Mouse (Mus musculus): ENCODE results near the gene Pou6f2. TPM values are rescaled to one million over a fixed set of nuclear protein-coding genes. Genes with fewer than 3 reads are reported as not detected.

Gene Pou6f2
- polyA plus RNA-seq, 1 experiment = not detected

DNA sequence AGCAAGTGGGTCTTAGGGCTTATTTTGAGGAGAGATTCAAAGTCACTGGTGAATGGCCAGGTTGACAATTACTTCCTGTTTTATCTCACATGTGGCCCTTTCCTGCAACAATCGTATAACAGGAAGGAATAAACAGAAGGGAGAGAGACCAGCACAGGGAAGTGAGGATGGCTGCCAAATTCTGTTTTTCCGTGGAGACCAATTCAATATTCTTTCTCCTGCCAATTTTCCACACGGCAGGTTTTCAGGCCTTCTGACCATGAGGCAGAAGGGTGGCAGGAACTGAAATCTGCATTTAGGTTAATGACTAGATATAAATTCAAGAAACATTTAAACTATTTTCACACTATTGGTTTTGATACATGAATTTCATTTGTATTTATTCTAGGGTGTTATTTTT, 224.5 kb downstream of the Pou6f2 start:
- H3K4me3 ChIP-seq = no peak overlapping the region
- no peak overlapping the region for H3K4me2 ChIP-seq (ENCODE audit: low read depth)
- no peaks in the 10 kb centered on the region for H3K36me3 ChIP-seq (ENCODE audit: control insufficient read depth, insufficient read depth)
- no peaks in the 10 kb centered on the region for H3K27me3 ChIP-seq (ENCODE audit: control insufficient read depth, insufficient read depth, insufficient read length)
- no peaks in the 10 kb centered on the region for H3K79me2 ChIP-seq (ENCODE audit: control insufficient read depth, insufficient read depth)
- no peak overlapping the region for H3ac ChIP-seq (ENCODE audit: control insufficient read depth, insufficient read length)
- TF ChIP-seq E2F4 (IDR thresholded peaks at IDR 0.05; ENCODE audit: insufficient read depth) = no peak
- no peak for TF ChIP-seq MYOD1 (IDR thresholded peaks at IDR 0.05; ENCODE audit: control insufficient read depth in 1 of 3, insufficient read length in 2 of 3, low read depth in 2 of 3)
- TF ChIP-seq CEBPB (IDR thresholded peaks at IDR 0.05; ENCODE audit: insufficient read depth, poor library complexity, severe bottlenecking) = no peak
- no peak for TF ChIP-seq MAX (IDR thresholded peaks at IDR 0.05; ENCODE audit: low read depth)
- TF ChIP-seq POLR2A (IDR thresholded peaks at IDR 0.05; ENCODE audit: insufficient read length, low read depth) = no peak
- TF ChIP-seq REST (IDR thresholded peaks at IDR 0.05; ENCODE audit: insufficient read depth, insufficient read length) = no peak
- no peak for TF ChIP-seq USF1 (IDR thresholded peaks at IDR 0.05; ENCODE audit: low read depth)
- no peak for TF ChIP-seq POLR2AphosphoS2 (IDR thresholded peaks at IDR 0.05; ENCODE audit: insufficient read length, low read depth)
- TF ChIP-seq TCF3 (IDR thresholded peaks at IDR 0.05; ENCODE audit: insufficient read length, low read depth) = no peak
- TF ChIP-seq SRF (IDR thresholded peaks at IDR 0.05; ENCODE audit: control insufficient read depth, insufficient read length, low read depth) = no peak

DNA sequence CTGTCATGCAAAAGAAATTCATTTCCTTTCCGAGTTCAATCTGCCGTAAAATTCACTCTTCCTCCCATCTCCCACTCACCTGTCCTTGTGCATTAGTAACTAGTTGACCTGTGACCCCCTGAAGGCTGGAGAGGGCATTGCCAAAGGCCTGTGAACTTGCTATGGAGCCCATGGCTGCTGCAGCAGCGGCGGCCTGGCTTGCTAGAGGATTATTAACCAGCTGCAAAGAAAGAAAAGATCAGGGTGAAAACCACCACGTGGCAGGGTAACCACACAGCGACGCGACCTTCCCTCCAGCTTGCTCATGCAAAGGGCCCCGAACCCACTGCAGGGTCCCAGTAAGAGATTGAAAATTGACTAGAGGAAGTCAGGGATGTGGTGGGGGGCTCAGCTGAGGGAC, 225.2 kb downstream of the Pou6f2 start:
- no peaks in the 10 kb centered on the region for H3K79me2 ChIP-seq (ENCODE audit: control insufficient read depth, insufficient read depth)
- H3K4me2 ChIP-seq (ENCODE audit: low read depth) = no peak overlapping the region
- H3K4me3 ChIP-seq = no peak overlapping the region
- TF ChIP-seq POLR2A (IDR thresholded peaks at IDR 0.05; ENCODE audit: insufficient read length, low read depth) (no peak), MAX (IDR thresholded peaks at IDR 0.05; ENCODE audit: low read depth) (no peak), SRF (IDR thresholded peaks at IDR 0.05; ENCODE audit: control insufficient read depth, insufficient read length, low read depth) (no peak), USF1 (IDR thresholded peaks at IDR 0.05; ENCODE audit: low read depth) (no peak), MYOD1 (IDR thresholded peaks at IDR 0.05; ENCODE audit: control insufficient read depth in 1 of 3, insufficient read length in 2 of 3, low read depth in 2 of 3) (no peak), REST (IDR thresholded peaks at IDR 0.05; ENCODE audit: insufficient read depth, insufficient read length) (no peak), TCF3 (IDR thresholded peaks at IDR 0.05; ENCODE audit: insufficient read length, low read depth) (no peak), POLR2AphosphoS2 (IDR thresholded peaks at IDR 0.05; ENCODE audit: insufficient read length, low read depth) (no peak), E2F4 (IDR thresholded peaks at IDR 0.05; ENCODE audit: insufficient read depth) (no peak), TCF12 (IDR thresholded peaks at IDR 0.05; ENCODE audit: insufficient read depth, poor library complexity, severe bottlenecking) (no peak), MYOG (IDR thresholded peaks at IDR 0.05; ENCODE audit: control insufficient read depth in 1 of 3, insufficient read depth in 1 of 3, insufficient read length in 2 of 3, low read depth in 2 of 3) (no peak), CEBPB (IDR thresholded peaks at IDR 0.05; ENCODE audit: insufficient read depth, poor library complexity, severe bottlenecking) (no peak)
- H3ac ChIP-seq (ENCODE audit: control insufficient read depth, insufficient read length) = no peak overlapping the region
- no peaks in the 10 kb centered on the region for H3K27me3 ChIP-seq (ENCODE audit: control insufficient read depth, insufficient read depth, insufficient read length)
- H3K36me3 ChIP-seq (ENCODE audit: control insufficient read depth, insufficient read depth) = no peaks in the 10 kb centered on the region

DNA sequence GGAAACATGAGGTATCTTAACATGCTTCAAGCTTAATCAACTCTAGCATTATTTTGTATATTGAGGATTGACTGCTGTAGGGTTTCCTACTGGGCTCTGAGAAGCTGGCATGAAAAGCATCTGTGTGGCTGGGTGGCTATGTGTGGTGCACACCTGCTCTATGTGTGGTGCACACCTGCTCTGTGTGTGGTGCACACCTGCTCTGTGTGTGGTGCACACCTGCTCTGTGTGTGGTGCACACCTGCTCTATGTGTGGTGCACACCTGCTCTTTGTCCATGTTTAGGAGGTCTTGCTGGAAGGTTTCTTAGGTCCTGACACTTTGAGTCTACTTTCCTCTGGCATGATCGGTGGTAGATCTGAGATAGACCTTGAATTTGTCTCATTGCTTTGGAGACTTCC, 233.3 kb downstream of the Pou6f2 start:
- no peak overlapping the region for H3K4me3 ChIP-seq
- H3K27me3 ChIP-seq (ENCODE audit: control insufficient read depth, insufficient read depth, insufficient read length) = no peaks in the 10 kb centered on the region
- no peak overlapping the region for H3K4me2 ChIP-seq (ENCODE audit: low read depth)
- no peaks in the 10 kb centered on the region for H3K79me2 ChIP-seq (ENCODE audit: control insufficient read depth, insufficient read depth)
- TF ChIP-seq TCF3 (IDR thresholded peaks at IDR 0.05; ENCODE audit: insufficient read length, low read depth) (peak; percentile 55), MYOD1 (IDR thresholded peaks at IDR 0.05; ENCODE audit: control insufficient read depth in 1 of 3, insufficient read length in 2 of 3, low read depth in 2 of 3) (peak in 2 of 3 experiments; percentile 56 to 80), MYOG (IDR thresholded peaks at IDR 0.05; ENCODE audit: control insufficient read depth in 1 of 3, insufficient read depth in 1 of 3, insufficient read length in 2 of 3, low read depth in 2 of 3) (peak in 2 of 3 experiments; percentile 58 to 82), POLR2AphosphoS2 (IDR thresholded peaks at IDR 0.05; ENCODE audit: insufficient read length, low read depth) (no peak), TCF12 (IDR thresholded peaks at IDR 0.05; ENCODE audit: insufficient read depth, poor library complexity, severe bottlenecking) (peak; percentile 21), MAX (IDR thresholded peaks at IDR 0.05; ENCODE audit: low read depth) (no peak)
- no peaks in the 10 kb centered on the region for H3K36me3 ChIP-seq (ENCODE audit: control insufficient read depth, insufficient read depth)
- H3ac ChIP-seq (ENCODE audit: control insufficient read depth, insufficient read length) = no peak overlapping the region

DNA sequence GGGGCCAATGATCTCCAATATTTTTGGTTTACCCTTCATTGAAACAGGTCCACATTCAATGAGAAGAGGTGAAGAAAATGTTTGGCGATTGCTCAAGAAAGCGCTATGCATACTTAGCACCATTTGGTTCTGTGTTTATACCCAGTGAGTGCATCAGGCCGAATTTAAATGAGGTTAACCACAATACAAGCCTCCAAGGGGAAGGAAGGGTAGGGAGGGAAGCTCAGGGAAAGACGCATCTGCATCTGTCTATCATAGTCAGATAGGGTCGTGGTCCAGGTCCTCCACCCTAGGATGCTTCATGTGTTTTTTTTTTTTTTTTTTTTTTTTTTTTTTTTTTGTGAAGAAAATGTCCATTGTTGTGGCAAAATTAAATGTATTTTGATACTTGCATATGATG, 236.9 kb downstream of the Pou6f2 start:
- Histone ChIP-seq H3K4me3 (no peak overlapping the region), H3K36me3 (ENCODE audit: control insufficient read depth, insufficient read depth) (no peaks in the 10 kb centered on the region), H3ac (ENCODE audit: control insufficient read depth, insufficient read length) (no peak overlapping the region), H3K79me2 (ENCODE audit: control insufficient read depth, insufficient read depth) (no peaks in the 10 kb centered on the region), H3K27me3 (ENCODE audit: control insufficient read depth, insufficient read depth, insufficient read length) (no peaks in the 10 kb centered on the region), H3K4me2 (ENCODE audit: low read depth) (no peak overlapping the region)
- TF ChIP-seq MYOD1 (IDR thresholded peaks at IDR 0.05; ENCODE audit: control insufficient read depth in 1 of 3, insufficient read length in 2 of 3, low read depth in 2 of 3) = peak in 2 of 3 experiments; percentile 48 to 54
- no peak for TF ChIP-seq E2F4 (IDR thresholded peaks at IDR 0.05; ENCODE audit: insufficient read depth)

DNA sequence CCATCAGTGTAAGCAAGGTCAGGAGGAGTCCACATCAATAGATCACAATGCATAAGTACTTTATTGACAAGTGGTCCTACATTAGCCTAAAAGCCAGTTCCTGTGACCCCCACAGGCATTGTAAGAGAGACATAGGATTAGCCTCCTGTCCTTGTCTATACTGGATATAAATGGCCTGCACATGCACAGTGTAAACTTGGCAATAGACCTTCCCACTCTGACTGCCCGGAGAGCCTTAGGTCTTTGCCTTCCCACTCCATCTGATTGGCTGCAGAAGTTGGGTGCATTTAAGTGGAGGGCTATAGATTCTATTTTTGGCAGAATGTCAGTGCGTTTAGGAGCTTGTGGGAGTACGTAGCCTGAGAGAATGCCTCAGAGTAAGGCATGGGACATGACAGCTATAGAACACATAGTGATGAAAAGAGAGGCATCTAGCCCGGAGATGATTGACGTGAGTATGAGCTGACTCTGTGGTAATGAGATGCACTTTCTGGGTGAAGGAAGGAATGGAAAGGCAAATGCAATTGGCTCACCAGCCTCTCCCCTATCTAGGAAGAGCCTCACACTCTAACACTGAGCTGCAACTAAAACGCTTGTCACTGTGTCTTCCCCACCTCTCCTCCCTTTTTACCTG, 243.4 kb downstream of the Pou6f2 start:
- no peak overlapping the region for H3ac ChIP-seq (ENCODE audit: control insufficient read depth, insufficient read length)
- no peak overlapping the region for H3K4me3 ChIP-seq
- no peak overlapping the region for H3K4me2 ChIP-seq (ENCODE audit: low read depth)
- H3K36me3 ChIP-seq (ENCODE audit: control insufficient read depth, insufficient read depth) = no peaks in the 10 kb centered on the region
- H3K27me3 ChIP-seq (ENCODE audit: control insufficient read depth, insufficient read depth, insufficient read length) = no peaks in the 10 kb centered on the region
- no peak for TF ChIP-seq USF1 (IDR thresholded peaks at IDR 0.05; ENCODE audit: low read depth)
- no peak for TF ChIP-seq SRF (IDR thresholded peaks at IDR 0.05; ENCODE audit: control insufficient read depth, insufficient read length, low read depth)
- no peaks in the 10 kb centered on the region for H3K79me2 ChIP-seq (ENCODE audit: control insufficient read depth, insufficient read depth)
